Mouse (Mus musculus) layer of hippocampus, postnatal 14 days (tissue): ENCODE data around the gene Emilin1. TPM values are rescaled to one million over a fixed set of nuclear protein-coding genes. Genes with fewer than 3 reads are reported as not detected.

Experiments used
- DNase-seq, 2 experiments: peaks; one replicate each; pipeline ENCODE4 v3.0.0; 2021 to 2022; ENCODE audit warnings: low spot score in 2 of 2, mixed read lengths in 1 of 2
- total RNA-seq, 2 experiments: library from RNA; stranded (reverse); gene quantifications; 2 replicates each; pipeline ENCODE4 v1.2.3; 2021

The Emilin1 gene
- total RNA-seq, 2 experiments from 2014 or later: 3.9 to 4.5 TPM

- no peak for DNase-seq
Observed at GRCm38 (mm10) chr5:30924614-30925013, 11.4 kb downstream of the Emilin1 start.

GRCm38 (mm10) chr5:30925217-30925616, 12.0 kb downstream of the Emilin1 start:
- no peak for DNase-seq

DNA sequence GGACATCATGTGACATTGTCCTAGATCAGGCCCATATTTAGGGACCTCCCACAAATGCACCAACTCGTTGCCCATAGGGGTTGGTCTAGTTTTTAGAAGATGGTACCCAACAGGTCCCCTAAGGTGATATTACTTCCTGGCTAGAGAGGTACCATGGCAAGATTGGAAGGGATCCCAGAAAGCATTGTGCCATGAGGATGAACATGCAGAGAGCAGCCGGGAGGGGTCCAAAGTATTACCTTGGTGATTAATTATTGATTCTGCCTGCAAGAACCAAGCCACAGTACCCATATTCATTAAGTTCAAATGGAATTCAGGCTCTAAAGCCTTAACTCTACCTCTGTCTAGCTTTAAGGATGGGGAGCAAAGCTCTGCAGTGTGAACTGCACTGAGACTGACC, 12.9 kb downstream of the Emilin1 start:
- no peak for DNase-seq

DNA sequence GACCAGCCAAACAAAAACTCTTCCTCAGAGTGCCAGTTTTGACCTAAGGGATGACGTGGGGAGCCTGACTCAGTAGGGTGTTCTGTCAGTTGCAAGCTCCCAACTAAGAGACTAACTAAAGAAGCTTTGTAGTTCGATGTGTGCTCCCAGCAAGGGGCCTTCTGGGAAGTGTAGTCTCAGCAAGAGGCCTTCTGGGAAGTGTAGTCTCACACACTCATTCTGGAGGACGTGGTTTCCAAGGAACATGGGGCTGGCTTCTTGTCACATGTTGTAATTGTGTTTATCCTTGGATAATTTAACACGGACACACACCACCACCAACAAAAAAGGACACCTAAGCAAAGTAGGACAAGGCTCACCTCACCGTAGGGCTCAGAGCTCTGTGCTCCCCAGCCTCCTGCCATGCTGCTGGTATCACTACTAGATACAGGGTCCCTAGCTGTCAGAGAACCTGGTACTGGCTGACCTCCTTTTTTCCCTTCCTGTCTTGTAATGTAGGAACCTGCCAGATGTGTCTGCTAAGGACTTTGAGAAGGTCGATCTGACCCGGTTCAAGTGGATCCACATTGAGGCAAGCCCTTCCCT, 14.8 kb downstream of the Emilin1 start:
- DNase-seq: peak; percentile 41 to 71

DNA sequence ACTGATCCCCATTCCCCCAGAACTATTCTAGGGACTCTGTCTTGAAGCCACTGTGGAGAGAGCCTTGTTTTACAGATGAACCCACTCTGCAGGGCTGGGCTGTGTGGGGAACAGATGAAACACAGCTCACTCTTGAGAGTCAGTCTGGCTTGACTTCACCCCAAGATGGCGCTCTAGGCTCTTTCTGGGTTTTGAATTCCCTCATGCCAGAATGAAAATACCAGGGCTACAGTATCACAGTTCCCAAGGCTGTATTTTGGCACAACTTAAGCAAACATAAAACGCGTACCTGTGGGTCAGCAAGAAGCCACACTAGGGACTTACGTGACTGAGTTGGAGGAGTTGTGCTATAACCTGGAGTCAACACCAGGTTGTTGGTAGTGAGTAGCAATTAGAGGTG, 16.9 kb downstream of the Emilin1 start:
- DNase-seq: peak; percentile 80 to 87

DNA sequence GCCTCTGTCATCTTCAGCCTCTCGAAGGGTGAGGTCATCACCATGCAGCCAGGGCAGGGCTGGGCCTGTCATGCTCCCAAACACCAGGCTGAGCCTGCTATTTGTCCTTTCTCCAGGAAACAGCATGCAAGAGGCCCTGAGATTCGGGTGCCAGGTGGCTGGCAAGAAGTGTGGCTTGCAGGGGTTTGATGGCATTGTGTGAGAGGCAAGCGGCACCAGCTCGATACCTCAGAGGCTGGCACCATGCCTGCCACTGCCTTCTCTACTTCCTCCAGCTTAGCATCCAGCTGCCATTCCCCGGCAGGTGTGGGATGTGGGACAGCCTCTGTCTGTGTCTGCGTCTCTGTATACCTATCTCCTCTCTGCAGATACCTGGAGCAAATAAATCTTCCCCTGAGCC, 17.6 kb downstream of the Emilin1 start:
- DNase-seq: peak in 1 of 2 experiments; percentile 3

GRCm38 (mm10) chr5:30931378-30931777, 18.2 kb downstream of the Emilin1 start:
- no peak for DNase-seq

- no peak for DNase-seq
Observed at GRCm38 (mm10) chr5:30933705-30934104, 20.5 kb downstream of the Emilin1 start.

DNA sequence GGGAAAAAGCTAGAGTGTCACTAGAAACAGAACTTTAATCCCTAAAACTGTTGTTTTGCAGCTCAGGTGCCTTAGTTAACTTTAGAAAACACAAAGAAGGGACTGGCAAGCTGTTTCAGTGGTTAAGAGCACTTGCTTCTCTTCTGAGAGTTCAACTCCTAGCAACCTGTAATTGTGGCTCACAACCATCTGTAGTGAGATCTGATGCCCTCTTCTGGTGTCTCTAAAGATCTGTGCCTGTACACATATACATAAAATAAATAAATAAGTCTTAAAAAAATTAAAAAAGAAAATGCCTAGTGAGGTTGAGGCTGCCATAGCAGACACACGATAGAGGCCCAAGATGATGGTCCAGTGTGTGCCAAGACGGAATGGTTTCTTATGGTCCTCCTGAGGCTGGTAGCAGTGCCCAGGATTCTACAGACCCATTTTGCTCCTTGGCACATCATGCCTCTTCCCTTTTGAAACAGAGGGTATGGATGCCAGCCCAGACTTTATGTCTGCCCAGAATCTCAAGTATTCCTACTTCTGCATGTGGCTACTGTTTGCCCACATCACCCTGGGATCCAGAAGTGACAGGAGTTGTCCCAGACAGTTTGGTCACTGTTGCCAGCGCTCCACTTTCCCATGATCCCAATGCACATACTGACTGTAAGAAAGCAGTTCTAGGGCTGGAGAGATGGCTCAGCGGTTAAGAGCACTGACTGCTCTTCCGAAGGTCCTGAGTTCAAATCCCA, 21.7 kb downstream of the Emilin1 start:
- DNase-seq: peak in 1 of 2 experiments; percentile 18

DNA sequence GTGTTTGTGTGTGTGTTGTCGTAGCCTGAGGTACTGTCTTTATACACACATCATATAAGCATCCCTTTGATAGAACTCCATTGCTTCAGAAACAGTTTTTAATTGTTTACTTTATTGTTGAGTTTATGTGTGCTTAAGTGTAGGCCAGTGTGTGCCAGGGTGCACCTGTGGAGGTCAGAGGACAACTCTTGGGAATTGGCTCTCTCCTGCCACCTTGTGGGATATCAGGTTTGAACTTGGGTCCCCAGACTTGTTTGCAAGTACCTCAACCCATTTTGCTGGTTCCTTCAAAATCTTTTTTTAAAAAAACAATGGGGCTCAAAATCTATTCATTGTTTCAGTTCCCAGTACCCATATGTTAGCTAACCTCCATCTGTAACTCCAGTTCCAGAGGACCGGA, 29.8 kb downstream of the Emilin1 start:
- no peak for DNase-seq

DNA sequence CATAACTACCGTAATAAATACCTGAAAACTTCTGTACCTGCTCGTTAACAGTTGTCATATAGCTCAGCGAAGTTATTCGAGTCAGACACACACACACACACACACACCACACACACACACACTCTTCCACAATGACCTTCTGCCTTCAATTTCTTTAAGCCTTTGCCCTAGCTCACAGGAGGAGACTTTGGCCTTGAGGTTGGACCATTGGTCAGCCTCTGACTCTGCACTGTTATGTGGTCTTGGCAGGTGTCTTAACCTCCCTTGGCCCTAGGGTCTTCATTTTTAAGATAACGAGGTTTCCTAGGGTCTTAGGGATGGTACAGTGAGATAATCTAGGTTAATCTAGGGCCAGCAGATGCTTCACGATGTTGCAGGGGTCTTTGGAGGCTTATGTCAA, 31.1 kb downstream of the Emilin1 start:
- no peak for DNase-seq

- DNase-seq: peak in 1 of 2 experiments; percentile 61
Observed at GRCm38 (mm10) chr5:30944956-30945781, 32.0 kb downstream of the Emilin1 start, which contains the start of gene Cgref1. TSS of gene Cgref1 (minus strand) at chr5:30945591.

GRCm38 (mm10) chr5:30948620-30949019, 35.4 kb downstream of the Emilin1 start:
- no peak for DNase-seq

- DNase-seq: peak; percentile 91 to 96
Observed at GRCm38 (mm10) chr5:30949654-30950326, 36.6 kb downstream of the Emilin1 start.

GRCm38 (mm10) chr5:30950451-30950850, 37.2 kb downstream of the Emilin1 start:
- DNase-seq: no peak

GRCm38 (mm10) chr5:30950922-30951321, 37.7 kb downstream of the Emilin1 start:
- no peak for DNase-seq

DNA sequence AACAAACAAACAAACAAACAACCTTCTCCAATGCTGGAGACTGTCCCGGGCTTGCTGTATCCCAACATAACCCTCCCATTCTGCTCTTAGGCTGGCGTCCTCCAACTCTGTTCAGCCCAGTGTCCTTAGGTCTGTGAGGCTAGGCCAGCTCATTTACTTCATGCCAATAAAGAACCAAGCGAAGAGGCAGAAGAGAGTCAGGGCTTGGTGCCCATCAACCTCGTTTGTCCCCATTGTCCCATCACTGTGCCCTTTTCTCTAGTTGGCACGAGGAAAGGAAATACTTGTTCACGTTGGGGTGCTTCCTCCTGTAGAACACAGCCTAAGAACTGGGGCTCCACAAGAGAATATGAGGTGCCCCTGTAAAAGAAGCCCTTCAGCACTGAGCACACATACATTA, 38.5 kb downstream of the Emilin1 start:
- peak in 1 of 2 experiments; percentile 9 for DNase-seq

GRCm38 (mm10) chr5:30952551-30952950, 39.3 kb downstream of the Emilin1 start:
- DNase-seq: no peak

- no peak for DNase-seq
Observed at GRCm38 (mm10) chr5:30954065-30954464, 40.9 kb downstream of the Emilin1 start.

GRCm38 (mm10) chr5:30954556-30954955, 41.4 kb downstream of the Emilin1 start:
- no peak for DNase-seq

DNA sequence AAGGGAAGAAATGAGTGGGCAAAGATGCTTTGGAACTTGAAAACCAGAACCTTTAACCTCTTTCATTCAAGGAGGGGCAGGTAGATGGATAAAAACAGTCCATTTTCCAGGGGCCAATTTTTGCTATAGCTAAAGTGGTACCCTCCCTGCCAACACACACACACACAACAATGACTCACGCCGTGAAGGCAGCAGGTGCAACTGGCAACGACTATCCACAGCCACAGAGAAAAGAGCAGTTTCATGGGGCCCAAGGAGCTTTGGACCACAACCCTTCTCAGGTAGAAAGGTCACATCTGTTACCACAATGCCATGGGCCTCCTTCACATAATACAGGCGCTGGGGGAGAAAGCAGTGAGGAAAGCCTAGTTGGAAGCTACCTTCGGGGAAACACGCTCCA, 42.5 kb downstream of the Emilin1 start:
- no peak for DNase-seq
